Mouse (Mus musculus) NIH3T3 (cell line): ENCODE data around the gene Nlrc5.
A peak's percentile ranks its signal among the peaks of the same experiment; 100 is the strongest.
"Not testable (repeated sequence)": the region's sequence is repeated elsewhere in the genome, so short reads cannot be mapped to it uniquely, and the experiment has no call there.

Experiments used
- DNase-seq: peaks from one replicate; pipeline ENCODE4 v3.0.0-alpha.2; 2012; ENCODE audit warnings: low read depth

The Nlrc5 gene

DNA sequence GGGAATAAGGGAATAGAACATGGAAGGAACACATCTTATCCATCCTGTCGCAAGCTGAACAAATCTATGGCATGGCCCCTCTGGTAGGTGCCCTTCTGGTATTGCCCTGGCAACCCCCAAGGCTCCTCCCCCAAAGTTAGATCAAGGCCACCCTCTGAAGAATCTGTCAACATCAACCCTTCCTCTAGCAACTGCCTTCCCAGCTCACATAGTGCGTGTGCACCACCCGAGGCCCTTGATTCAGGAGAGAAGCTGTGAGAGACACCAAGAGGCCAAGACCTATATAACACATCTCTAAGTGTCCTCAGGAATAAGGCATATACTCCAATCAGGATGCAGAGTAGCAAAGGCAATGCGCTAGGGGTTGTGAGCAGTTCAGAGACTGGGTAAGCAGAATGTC, 11.9 kb upstream of the Nlrc5 start:
- DNase-seq: no peak

DNA sequence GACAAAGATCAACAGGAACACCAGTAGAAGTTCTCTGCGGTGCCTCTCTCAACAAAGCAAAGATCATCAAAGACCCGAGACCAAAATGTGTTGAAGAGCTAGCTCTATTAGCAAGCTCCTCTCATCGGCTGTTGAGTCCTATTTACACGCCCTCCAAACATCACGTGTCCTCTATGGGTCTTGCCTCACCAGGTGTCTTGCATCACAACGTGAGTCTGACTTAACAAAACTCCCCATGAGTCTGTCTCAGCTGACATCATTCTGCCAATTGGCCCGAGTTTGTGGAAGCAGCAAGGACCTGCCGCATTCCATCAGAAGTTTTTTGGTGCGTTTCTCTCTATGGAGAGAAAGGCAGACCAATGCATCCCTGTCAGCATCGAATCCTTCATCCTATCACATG, 6.2 kb upstream of the Nlrc5 start:
- peak; percentile 44 for DNase-seq

DNA sequence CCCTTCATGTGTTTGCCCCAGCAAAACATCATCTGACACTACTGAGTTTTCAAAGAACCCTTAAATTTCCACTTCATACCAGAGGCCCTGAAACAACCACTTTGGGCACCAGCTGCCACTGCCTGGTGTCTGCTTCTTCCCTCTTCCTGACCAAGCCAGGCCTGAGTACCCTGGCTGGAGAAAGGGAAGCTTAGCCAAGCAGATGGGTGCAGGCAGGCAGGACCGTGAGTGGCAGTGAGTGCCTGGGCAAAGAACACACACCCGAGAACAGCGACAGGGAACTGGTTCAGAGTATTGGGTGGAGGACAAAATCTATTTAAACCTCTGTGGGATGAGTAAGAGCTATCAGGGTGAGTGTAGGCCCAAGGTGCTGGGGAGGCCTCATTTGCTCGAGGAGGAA, 5.7 kb upstream of the Nlrc5 start:
- DNase-seq: no peak

GRCm38 (mm10) chr8:94429376-94429775, 4.8 kb upstream of the Nlrc5 start:
- no peak for DNase-seq

DNA sequence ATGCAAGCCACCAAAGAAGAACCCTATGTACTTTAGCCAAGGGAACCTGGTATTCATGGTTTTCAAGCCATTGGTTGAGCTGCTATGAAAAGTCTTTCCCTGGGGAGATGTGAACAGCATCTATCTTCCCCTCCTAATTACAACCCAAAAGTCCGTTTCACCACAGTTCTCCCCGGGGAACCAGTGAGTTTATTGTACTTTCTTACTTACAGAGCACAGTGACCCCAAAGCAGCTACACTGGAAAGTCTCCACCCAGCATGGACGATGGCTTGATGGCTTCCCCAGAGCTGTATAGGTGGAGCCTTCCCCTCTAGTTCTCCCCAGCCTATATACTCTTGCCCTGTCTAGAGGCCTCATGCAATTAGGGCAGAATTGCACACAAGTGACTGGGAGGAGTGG, 1.9 kb upstream of the Nlrc5 start:
- DNase-seq: no peak

GRCm38 (mm10) chr8:94434958-94435357, 802 bp downstream of the Nlrc5 start:
- no peak for DNase-seq

DNA sequence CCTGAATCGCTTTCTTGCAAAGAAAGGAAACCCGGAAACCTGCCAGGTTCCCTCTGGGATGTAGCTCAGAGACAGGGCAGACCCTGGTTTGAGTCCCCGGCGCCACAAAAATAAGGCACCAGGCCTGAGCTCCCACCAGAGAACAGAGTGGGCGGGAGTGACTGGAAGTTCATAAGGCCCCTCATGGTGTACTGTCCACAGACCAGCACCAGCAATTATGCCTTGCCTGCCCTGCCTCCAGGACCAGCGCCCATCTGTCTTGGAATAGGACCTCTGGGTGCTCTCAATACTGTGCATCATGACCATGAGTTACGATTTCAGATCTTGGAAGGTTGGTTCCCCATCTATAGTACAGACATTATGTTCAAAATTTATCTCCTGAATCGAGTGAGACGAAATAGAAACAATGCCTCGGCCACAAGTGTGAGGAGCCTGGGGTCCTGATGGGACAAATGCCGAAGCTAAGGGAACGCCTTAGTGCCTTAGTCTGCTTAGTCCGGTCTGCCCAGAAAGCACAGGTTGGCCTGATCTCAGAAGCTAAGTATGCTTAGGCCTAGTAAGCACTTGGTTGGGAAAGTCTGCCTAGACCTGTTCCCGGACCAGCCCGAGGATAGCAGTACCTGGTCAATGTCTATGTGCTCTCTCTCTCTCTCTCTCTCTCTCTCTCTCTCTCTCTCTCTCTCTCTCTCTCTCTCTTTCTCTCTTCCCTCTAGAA, 1.4 kb downstream of the Nlrc5 start:
- no peak for DNase-seq

DNA sequence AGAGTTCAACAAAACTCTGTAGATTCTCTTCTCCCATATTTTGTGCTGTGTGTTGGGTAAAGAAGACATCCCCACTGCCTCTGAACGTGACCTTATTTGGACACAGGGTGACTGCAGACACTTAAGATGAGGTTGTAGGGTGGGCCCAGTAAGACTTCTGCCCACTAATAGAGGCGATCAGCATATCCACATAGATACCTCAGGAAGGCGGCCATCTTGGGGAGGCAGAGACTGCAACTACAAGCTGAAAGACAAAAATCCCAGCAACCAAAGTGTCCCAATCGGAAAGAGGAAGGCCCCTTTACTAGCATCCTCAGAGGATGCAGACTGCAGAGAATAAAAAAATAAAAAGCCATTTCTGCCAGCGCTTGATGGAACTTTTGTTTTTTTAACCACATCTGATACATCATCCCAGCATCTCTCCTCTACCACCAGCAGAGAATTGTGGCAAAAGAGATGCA, 2.0 kb downstream of the Nlrc5 start:
- no peak for DNase-seq

DNA sequence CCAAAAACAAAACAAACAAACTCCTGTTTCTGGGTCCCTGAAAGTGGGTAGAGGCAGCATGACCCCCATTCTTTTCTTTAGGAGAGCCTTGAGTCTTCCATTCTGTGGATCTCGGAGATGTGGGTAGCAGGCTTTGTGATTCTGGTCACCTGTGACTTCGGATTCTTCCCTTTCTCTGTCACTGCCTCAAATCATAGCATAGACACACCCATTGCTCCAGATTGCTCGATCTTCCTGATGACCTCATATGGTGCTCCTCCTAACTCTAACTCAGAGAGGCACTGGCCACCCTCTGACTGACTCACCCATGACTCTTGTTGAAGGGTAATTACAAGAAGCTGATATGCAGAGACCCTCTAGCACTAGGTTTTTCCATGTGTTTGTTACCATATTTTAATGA, 2.7 kb downstream of the Nlrc5 start:
- peak; percentile 8 for DNase-seq

DNA sequence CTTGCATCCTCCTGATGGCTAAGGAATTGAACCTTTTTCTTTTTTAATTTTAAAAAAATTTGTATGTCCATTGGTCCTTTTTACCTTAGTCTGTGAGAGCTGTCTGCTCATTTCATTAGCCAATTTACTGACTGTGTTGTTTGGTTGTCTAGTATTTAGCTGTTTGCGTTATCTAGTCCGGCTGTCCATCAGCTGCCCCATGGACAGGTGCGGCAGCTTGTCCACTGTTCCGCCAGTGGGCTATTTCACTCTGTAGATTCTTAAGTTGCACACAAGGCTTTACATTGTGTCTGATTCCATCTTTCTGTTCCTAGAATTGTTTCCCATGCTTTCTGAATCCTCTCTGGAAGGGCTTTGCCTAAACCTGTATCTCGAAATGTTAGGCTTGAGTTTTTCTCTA, 4.5 kb downstream of the Nlrc5 start:
- no peak for DNase-seq

- DNase-seq: no peak
These were observed 5.5 kb downstream of the Nlrc5 start for GRCm38 (mm10) chr8:94439691-94440090.

- no peak for DNase-seq
These were observed 6.2 kb downstream of the Nlrc5 start for GRCm38 (mm10) chr8:94440389-94440788.

DNA sequence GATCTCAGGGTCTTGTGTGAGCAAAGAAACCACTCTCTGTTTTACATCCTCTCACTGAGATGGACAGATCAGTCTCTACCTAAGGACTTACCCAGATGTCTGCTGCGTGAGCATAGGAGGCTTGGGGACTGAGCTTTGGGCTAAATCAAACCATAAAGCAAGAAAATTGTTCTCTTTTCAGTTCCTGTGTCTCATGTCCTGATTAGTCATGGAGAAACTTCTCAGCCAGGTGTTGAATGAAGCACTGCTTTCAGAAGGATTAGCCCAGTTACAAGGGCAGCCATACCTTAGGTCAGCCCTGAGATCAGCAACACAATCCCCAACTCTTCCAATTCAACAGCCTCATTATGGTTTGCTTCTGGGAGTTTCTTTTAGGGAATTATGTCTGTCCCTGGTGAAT, 7.5 kb downstream of the Nlrc5 start:
- DNase-seq: no peak

GRCm38 (mm10) chr8:94443153-94443552, 9.0 kb downstream of the Nlrc5 start:
- no peak for DNase-seq

- DNase-seq: no peak
These were observed 10.3 kb downstream of the Nlrc5 start for GRCm38 (mm10) chr8:94444480-94444879.

GRCm38 (mm10) chr8:94447142-94447541, 13.0 kb downstream of the Nlrc5 start:
- DNase-seq: no peak

GRCm38 (mm10) chr8:94447583-94448324, 13.6 kb downstream of the Nlrc5 start:
- no peak for DNase-seq

DNA sequence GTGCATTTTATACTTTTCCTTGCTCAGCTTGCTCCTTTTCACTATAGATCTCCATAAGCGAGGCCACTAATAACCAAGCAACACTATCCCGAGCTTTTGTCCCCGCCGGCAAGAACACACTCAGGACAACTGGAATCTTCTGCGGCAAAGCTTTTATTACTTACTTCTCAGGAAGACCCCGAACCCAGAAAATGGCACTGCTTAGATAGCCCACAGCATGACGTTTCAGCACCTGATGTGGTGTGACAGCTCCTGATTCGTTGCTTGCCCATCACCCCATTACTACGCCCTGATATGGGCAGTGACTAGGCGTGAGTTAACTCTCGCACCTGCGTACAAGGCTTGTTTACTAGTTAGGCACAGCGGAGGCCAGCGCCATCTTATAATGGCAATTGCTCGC, 18.8 kb downstream of the Nlrc5 start:
- not testable (repeated sequence) for DNase-seq

DNA sequence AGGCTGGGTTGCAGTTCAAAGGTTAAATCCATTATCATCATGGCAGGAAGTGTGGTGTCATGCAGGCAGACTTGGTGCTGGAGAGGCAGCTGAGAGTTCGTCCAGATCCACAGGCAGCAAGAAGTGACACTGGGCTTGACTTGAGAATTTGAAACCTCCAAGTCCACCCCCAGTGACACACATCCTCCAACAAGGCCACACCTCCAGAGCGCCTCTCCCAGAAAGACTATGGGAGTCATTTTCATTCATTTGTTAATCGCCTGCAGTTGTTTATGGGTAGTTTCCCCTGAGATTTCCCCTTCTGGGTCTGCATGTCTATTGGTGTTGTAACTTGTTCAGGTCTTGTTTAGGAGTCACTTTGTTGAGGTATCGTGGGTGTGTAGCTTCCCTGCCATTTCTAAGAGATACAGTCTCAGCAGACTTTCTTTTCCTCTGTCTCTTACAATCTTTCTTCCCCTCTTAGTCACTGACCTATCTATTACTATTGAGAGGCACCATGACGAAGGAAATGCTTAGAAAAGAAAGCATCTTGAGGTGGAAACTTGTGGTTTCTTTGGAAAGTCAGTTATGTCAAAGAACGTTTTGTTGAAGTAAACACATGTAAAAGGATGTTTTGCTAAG, 19.8 kb downstream of the Nlrc5 start:
- no peak for DNase-seq

DNA sequence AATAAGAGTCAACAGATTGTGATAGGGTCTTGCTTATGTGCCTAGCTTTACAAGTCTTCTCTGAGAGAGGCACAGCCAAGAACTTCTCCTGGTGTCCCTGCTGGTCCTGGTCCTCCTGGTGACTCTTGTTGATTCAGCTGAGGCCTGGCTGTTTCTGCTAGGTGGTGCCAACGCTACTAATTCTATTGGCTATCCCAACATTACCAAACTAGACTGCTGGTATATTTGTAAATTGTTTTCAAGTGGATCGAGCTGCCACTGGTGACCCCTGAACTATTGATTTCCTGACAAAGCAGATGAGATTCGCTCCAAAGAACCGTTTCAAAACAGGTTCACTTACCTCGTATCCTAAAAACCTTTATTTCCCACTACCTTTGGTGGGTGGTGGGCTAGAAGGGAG, 20.7 kb downstream of the Nlrc5 start:
- DNase-seq: no peak

GRCm38 (mm10) chr8:94456071-94456470, 21.9 kb downstream of the Nlrc5 start:
- peak; percentile 48 for DNase-seq

DNA sequence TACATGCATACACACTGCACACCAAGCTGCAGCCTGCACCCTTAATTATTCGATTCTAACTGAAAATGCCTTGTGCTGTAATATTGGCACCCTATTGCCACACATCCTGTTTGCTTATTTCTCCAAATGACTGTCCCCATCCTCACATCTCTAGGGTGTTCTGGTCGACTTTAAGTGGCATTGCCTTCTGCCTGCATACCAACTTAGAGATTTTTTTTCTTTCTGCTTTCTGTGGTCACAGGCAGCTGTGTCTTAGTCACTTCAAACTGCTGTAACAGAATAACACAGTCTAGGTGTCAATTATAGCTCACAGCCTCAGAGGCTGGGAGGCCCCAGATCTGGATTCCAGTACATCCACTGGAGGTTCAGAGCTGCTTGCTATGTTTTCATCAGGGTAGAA, 24.4 kb downstream of the Nlrc5 start:
- no peak for DNase-seq

GRCm38 (mm10) chr8:94469656-94470055, 35.5 kb downstream of the Nlrc5 start:
- DNase-seq: no peak
